Mouse (Mus musculus) cerebellum, adult 2 months (tissue): ENCODE data around the gene Bfsp2.

Experiments
- CTCF ChIP-seq: fragments of 200-500 bp; IDR thresholded peaks from 2 replicates; pipeline ENCODE4 v1.5.1; 2011; ENCODE audit warnings: low read depth, mild to moderate bottlenecking, control low read depth, low read length, moderate library complexity, borderline replicate concordance; ENCODE audit not compliant: insufficient read depth
- POLR2A ChIP-seq: fragments of 200-500 bp; IDR thresholded peaks from 2 replicates; pipeline ENCODE4 v1.6.1; 2011; ENCODE audit warnings: low read length, control low read depth, borderline replicate concordance; ENCODE audit not compliant: insufficient read depth

DNA sequence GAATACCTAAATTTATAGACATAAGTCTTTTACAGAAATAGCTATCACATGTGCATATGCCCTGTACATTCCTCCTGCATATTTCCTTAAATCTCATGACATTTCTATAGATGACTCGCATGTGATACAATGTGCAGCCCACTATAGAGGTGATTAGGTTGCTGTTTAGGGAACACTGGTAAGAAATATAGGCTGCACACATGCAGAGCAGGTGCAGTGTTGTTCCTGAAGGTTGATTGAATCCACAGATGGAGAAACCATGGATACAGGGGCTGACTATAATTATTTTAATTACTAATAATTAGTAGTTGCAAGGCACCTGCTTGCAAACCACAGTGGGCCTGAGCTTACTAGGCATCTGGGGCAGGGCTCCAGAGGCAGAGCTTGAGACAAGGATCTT, 48.5 kb downstream of the Bfsp2 start:
- TF ChIP-seq CTCF = no peak
- no peak for TF ChIP-seq POLR2A
